Mouse (Mus musculus) stomach, postnatal 0 days (tissue): ENCODE results near the gene Cenpp. TPM values are rescaled to one million over a fixed set of nuclear protein-coding genes. Genes with fewer than 3 reads are reported as not detected.
A peak's percentile ranks its signal among the peaks of the same experiment; 100 is the strongest.

Source experiments
- ATAC-seq: fragments of 200-750 bp; cut with Nextera tagmentation; 2 replicates; pipeline ENCODE4 v1.8.0; 2017; ENCODE audit not compliant: low FRiP score, low TSS enrichment
- DNase-seq: peaks from one replicate; pipeline ENCODE4 v3.0.0-alpha.2; 2016; ENCODE audit warnings: low spot score
- H3K27ac ChIP-seq: fragments of 300-500 bp; sonication (generic); replicated peaks from 2 replicates; pipeline ENCODE4 v1.5.1; 2014; ENCODE audit warnings: mild to moderate bottlenecking, control low read depth
- H3K27me3 ChIP-seq: fragments of 300-500 bp; sonication (generic); 2 replicates; pipeline ENCODE4 v1.6.1; 2014; ENCODE audit warnings: low read length; ENCODE audit not compliant: control insufficient read depth, insufficient read depth
- H3K36me3 ChIP-seq: fragments of 300-500 bp; sonication (generic); 2 replicates; pipeline ENCODE4 v1.6.1; 2014; ENCODE audit warnings: low read length, mixed read lengths; ENCODE audit not compliant: control insufficient read depth, insufficient read depth
- H3K4me1 ChIP-seq: fragments of 300-500 bp; sonication (generic); replicated peaks from 2 replicates; pipeline ENCODE4 v1.6.1; 2014; ENCODE audit warnings: antibody characterized with exemption; ENCODE audit not compliant: control insufficient read depth, insufficient read depth
- H3K4me2 ChIP-seq: fragments of 300-500 bp; sonication (generic); replicated peaks from 2 replicates; pipeline ENCODE4 v1.6.1; 2014; ENCODE audit warnings: low read depth, mild to moderate bottlenecking, control low read depth, moderate library complexity
- H3K4me3 ChIP-seq: fragments of 300-500 bp; sonication (generic); 2 replicates; pipeline ENCODE4 v1.5.1; 2014; ENCODE audit warnings: low read depth, low read length, control low read depth
- H3K9ac ChIP-seq: fragments of 300-500 bp; sonication (generic); 2 replicates; pipeline ENCODE4 v1.6.1; 2014; ENCODE audit warnings: mild to moderate bottlenecking, low read length, control low read depth, mixed read lengths
- H3K9me3 ChIP-seq: fragments of 300-500 bp; sonication (generic); 2 replicates; pipeline ENCODE4 v1.6.1; 2016; ENCODE audit warnings: low read length; ENCODE audit not compliant: control insufficient read depth
- CTCF ChIP-seq: IDR thresholded peaks from 2 replicates; pipeline ENCODE4 v1.5.1; 2016; ENCODE audit warnings: antibody characterized with exemption, low read depth, mild to moderate bottlenecking, moderate library complexity
- EP300 ChIP-seq: optimal IDR thresholded peaks from 2 replicates; pipeline ENCODE3; 2016; ENCODE audit warnings: antibody characterized with exemption
- WGBS: fragments of 180-500 bp; shearing (Covaris S2); extraction: QIAGEN DNeasy Blood & Tissue Kit; methylation state at CpG from one replicate; pipeline ENCODE4 v1.1.7; 2014; 5-methylcytosine and 5-hydroxymethylcytosine counted together
- polyA plus RNA-seq: library from polyadenylated mRNA; unstranded; fragments of >200 nt; fragmentation: Nextera tagmentation; extraction: Ambion mirVana; gene quantifications from 2 replicates; pipeline ENCODE4 v1.2.1, GENCODE M21; 2015

Gene Cenpp
- polyA plus RNA-seq, 1 experiment from 2014 or later, result 12.6 TPM

DNA sequence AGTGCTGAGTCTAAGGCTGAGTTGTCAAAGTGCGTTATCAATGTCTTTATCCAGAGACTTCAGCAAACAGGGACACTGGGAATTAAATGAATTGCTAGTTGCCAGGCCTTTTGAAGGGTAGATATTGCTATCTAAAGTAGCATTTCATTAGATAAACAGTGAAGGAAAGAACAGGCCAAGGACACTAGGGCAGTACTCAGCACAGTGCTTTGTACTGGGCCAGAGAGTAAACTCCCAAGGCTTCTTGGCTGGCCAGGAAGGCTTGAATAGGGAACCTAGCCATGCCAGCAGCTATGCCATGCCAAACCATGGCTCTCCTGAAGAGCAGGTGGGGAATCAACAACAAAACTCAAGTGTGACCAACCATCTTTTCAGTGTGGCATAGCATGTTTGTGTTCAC, 115.6 kb downstream of the Cenpp start:
- Histone ChIP-seq H3K36me3 (no peaks in the 10 kb centered on the region), H3K4me2 (no peak overlapping the region), H3K9ac (no peak overlapping the region), H3K27me3 (no peaks in the 10 kb centered on the region), H3K9me3 (no peaks in the 10 kb centered on the region), H3K27ac (no peak overlapping the region), H3K4me3 (no peak overlapping the region), H3K4me1 (no peaks in the 10 kb centered on the region)
- 87% methylated on average over 1 of the region's 1 CpGs for WGBS
- DNase-seq, result no peak
- TF ChIP-seq CTCF (no peak), EP300 (no peak)
- ATAC-seq, result no peak

DNA sequence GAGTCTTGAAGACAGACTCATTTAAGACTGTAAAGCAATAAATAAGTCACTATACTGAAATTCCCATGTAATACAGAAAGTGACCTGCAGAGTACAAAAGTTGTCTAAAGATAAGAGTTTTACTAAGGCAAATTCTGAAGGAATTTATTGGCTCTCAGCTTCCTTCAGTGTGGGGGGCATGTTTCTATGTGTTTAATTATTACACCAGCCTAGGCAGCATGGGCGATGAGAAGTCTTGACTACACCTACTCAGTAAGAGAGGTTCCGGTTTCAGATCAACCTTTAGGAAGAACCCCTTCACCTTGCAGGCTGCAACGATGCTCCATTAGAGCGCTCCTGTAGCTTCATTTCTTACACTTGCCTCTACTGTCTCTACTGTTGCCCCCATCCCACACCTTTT, 121.9 kb downstream of the Cenpp start:
- Histone ChIP-seq H3K27ac (no peak overlapping the region), H3K9me3 (no peaks in the 10 kb centered on the region), H3K36me3 (no peaks in the 10 kb centered on the region), H3K4me1 (no peaks in the 10 kb centered on the region), H3K27me3 (no peaks in the 10 kb centered on the region), H3K4me2 (no peak overlapping the region), H3K9ac (no peak overlapping the region), H3K4me3 (no peak overlapping the region)
- DNase-seq, result no peak
- WGBS, result 91% methylated on average over 4 of the region's 4 CpGs
- no peak for ATAC-seq
- no peak for TF ChIP-seq EP300
- TF ChIP-seq CTCF, result no peak

DNA sequence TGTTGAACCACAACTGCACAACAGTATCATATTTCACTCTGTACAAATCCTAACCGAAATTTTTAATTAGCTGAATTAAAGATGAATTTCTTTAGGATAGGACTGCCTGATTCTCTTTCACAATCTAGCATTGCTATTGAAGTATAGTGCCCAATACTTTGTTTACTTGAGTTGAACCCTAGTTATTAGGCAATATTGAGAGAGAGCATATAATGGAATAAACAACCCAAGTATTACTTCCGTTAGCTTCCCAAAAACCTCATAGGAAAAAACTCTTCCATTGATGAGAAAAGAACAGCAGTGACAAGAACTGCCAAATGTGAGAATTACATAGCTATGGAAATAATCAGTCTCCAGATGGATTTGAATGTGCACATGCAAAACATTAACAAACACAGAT, 126.3 kb downstream of the Cenpp start:
- Histone ChIP-seq H3K27me3 (no peaks in the 10 kb centered on the region), H3K9me3 (no peaks in the 10 kb centered on the region), H3K4me1 (no peaks in the 10 kb centered on the region), H3K36me3 (no peaks in the 10 kb centered on the region), H3K27ac (no peak overlapping the region), H3K4me2 (no peak overlapping the region), H3K9ac (no peak overlapping the region), H3K4me3 (no peak overlapping the region)
- DNase-seq (no peak), ATAC-seq (no peak)
- 69% methylated on average over 2 of the region's 2 CpGs for WGBS
- no peak for TF ChIP-seq CTCF
- TF ChIP-seq EP300, result no peak

DNA sequence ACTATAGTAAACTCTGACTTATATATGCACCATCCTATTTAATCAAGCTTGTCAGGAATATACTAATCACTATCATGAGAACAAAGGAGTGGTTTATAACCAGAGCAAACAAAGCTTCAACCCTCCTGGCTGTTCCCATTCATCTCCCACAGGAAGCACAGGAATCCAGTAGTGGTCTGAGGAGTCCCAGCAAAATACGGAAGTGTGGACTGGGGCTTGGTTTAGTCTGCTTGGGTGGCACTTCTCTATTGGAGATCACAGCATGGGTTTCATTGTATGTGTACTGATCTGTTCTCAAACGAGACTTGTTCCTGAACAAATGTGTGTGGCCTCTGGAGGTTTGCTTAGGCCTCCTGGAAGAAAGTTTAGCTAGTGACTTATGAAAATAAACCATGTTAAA, 133.8 kb downstream of the Cenpp start:
- no peak for DNase-seq
- no peak for TF ChIP-seq CTCF
- TF ChIP-seq EP300, result no peak
- Histone ChIP-seq H3K4me2 (no peak overlapping the region), H3K9me3 (no peaks in the 10 kb centered on the region), H3K9ac (no peak overlapping the region), H3K4me1 (no peaks in the 10 kb centered on the region), H3K4me3 (no peak overlapping the region), H3K36me3 (no peaks in the 10 kb centered on the region), H3K27me3 (no peaks in the 10 kb centered on the region), H3K27ac (no peak overlapping the region)
- no peak for ATAC-seq
- 35% methylated on average over 2 of the region's 2 CpGs for WGBS

DNA sequence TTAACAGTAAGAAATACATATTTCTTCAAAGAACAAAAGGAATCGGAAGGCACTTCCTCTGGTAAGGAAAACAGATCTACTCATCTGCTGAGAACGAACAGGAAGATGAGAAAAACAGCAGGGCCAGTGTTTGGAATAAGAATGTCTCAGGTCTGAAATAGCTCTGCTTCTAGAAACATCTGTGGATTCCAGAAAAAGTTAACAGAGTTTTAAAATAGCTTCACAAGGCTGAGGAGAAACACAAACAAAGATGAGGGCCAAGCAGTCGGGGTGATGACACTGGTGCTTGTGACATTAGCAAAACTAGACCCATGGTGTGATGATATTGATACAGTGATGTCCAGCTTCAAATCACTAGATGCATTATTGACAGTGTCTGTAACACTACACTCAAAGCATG, 145.4 kb downstream of the Cenpp start:
- H3K4me2 ChIP-seq, result no peak overlapping the region
- 52% methylated on average over 3 of the region's 3 CpGs for WGBS
- DNase-seq (no peak), ATAC-seq (no peak)
- TF ChIP-seq CTCF, result no peak
- no peak for TF ChIP-seq EP300
- no peaks in the 10 kb centered on the region for H3K9me3 ChIP-seq
- no peak overlapping the region for H3K4me3 ChIP-seq
- H3K36me3 ChIP-seq, result no peaks in the 10 kb centered on the region
- no peak overlapping the region for H3K9ac ChIP-seq
- H3K27me3 ChIP-seq, result no peaks in the 10 kb centered on the region
- no peak overlapping the region for H3K27ac ChIP-seq
- H3K4me1 ChIP-seq, result no peaks in the 10 kb centered on the region

DNA sequence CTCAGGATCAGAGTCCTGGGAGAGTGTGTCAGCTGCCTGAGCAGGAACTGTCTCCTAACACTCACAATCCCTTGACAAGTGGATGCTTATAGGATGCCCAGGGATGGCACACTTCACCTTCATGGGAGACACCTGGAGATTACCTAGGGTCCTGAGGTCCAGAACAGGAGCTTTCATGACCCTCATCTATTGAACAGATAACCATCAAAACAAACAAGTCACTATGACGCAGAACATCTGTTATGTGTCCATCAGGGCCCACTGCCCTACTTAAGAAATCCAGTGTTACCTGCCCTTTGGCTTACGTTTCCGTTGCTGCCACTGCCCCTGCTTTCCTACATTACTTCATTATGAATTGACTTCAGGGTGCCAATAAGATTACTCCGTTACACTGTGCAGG, 146.8 kb downstream of the Cenpp start:
- H3K4me1 ChIP-seq, result no peaks in the 10 kb centered on the region
- DNase-seq (no peak), ATAC-seq (no peak)
- no peak overlapping the region for H3K9ac ChIP-seq
- no peaks in the 10 kb centered on the region for H3K27me3 ChIP-seq
- H3K4me3 ChIP-seq, result no peak overlapping the region
- H3K4me2 ChIP-seq, result 0 out of 2 replicates have a peak overlapping the region, but pooled peaks have one; percentile 6
- H3K27ac ChIP-seq, result no peak overlapping the region
- no peak for TF ChIP-seq EP300
- no peak for TF ChIP-seq CTCF
- no peaks in the 10 kb centered on the region for H3K9me3 ChIP-seq
- 76% methylated on average over 4 of the region's 4 CpGs for WGBS
- H3K36me3 ChIP-seq, result no peaks in the 10 kb centered on the region
